Mouse (Mus musculus): ENCODE data around the gene Tapbpl.
A peak's percentile ranks its signal among the peaks of the same experiment; 100 is the strongest.
"Not testable (repeated sequence)": the region's sequence is repeated elsewhere in the genome, so short reads cannot be mapped to it uniquely, and the experiment has no call there.

Tapbpl gene

GRCm38 (mm10) chr6:125231117-125232044, at the start of gene Tapbpl:
Gene Tapbpl (minus strand): TSS chr6:125231860.
- peak; percentile 57 for DNase-seq (ENCODE audit: low spot score)

- DNase-seq (ENCODE audit: low spot score), result no peak
Observed at GRCm38 (mm10) chr6:125279729-125280128, 48.1 kb upstream of the Tapbpl start.

GRCm38 (mm10) chr6:125274841-125275563, 43.3 kb upstream of the Tapbpl start:
- no peak for DNase-seq (ENCODE audit: low spot score)

DNA sequence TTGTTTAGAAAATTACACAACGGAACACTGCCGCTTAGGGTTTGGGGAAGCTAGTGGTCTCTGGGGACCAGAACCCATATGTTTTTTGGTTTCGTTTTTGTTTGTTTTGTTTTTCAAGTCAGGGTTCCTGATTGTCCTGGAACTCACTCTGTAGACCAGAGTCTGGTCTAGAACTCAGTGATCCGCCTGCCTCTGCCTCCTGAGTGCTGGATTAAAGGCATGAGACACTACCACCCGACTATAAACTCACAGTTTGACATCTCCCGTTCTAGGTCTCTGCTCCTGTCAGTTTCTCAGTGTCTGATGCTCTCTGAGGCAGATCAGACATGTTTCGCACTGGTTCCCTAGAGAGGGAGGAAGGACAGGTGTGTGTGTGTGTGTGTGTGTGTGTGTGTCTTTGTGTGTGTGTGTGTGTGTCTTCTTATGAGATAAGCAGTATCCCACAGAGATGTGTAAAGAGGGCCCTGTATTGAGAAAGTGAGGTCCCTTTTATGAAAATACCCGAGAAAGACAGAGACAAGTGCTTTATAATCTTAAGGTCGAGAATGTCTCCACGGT, 40.6 kb upstream of the Tapbpl start:
- DNase-seq (ENCODE audit: low spot score), result no peak

- peak; percentile 96 for DNase-seq (ENCODE audit: low spot score)
Observed at GRCm38 (mm10) chr6:125271455-125272227, 40.0 kb upstream of the Tapbpl start.

GRCm38 (mm10) chr6:125268799-125269198, 37.1 kb upstream of the Tapbpl start:
- no peak for DNase-seq (ENCODE audit: low spot score)

DNA sequence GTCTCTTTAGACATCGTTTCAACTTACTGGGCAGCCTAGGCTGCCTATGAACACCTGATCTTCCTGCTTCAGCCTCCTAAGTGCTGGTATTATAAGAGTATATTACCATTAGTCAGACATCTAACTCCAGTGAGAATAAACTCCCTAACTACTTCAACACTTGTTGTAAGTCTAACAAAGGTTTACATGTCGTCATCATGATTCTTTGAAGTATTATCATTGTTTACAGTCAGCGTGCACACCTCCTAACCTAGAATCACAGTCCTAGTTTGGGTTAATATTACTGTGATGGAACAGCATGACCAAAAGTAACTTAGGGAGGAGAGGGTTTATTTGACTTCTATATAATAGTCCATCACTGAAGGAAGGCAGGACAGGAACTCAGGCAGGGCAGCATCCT, 35.8 kb upstream of the Tapbpl start:
- DNase-seq (ENCODE audit: low spot score), result no peak

DNA sequence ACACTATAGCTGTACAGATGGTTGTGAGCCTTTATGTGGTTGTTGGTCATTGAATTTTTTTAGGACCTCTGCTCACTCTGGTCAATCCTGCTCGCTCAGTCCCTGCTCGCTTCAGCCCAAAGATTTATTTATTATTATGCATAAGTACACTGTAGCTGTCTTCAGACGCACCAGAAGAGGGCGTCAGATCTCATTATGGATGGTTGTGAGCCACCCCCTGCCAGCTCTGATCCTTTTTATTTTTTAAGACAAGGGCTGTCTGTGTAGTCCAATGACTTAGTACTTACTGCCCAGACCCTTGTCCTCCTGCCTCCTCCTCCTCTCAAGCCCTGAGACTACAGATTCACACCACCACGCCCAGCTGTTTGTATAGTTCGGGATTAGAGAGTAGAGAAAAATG, 34.9 kb upstream of the Tapbpl start:
- not testable (repeated sequence) for DNase-seq (ENCODE audit: low spot score)

DNA sequence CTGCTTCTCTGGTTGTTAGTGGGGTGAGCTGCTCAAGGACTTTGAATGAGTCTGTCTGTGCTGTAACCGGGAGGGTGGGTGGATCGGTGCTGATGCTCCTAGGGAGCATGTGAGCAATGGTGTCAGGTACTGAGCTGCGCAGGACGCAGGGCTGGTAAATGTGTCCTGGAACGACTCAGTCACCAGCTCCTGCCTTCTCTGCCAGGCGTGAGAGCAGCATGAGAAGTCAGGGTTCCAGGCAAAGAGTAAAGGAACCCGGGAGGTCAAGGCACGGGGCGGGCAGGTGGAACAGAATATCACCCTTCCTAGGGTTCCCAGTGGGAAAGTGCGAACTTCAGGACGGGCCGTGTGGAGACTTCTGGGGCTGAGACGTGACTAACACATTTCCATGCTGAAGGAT, 34.4 kb upstream of the Tapbpl start:
- no peak for DNase-seq (ENCODE audit: low spot score)

GRCm38 (mm10) chr6:125265239-125265638, 33.6 kb upstream of the Tapbpl start:
- DNase-seq (ENCODE audit: low spot score), result no peak

DNA sequence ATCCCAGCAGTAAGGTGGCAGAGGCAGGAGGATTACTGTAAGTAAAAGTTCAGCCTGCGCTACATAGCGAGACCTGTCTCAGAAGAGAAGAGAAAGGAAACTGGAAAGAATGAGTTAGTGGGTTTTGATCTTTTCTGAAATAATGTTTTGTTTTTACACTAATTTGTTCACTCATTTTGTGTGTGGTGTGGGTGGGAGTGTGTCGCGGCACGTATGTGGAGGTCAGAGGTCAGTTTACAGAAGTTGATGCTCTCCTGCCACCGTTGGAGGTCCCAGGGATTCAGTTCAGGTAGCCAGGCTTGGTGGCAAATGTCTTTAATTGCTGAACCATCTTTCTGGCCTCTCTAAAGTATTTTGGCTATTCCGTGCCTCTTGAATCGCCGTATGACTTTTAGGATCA, 32.6 kb upstream of the Tapbpl start:
- no peak for DNase-seq (ENCODE audit: low spot score)

DNA sequence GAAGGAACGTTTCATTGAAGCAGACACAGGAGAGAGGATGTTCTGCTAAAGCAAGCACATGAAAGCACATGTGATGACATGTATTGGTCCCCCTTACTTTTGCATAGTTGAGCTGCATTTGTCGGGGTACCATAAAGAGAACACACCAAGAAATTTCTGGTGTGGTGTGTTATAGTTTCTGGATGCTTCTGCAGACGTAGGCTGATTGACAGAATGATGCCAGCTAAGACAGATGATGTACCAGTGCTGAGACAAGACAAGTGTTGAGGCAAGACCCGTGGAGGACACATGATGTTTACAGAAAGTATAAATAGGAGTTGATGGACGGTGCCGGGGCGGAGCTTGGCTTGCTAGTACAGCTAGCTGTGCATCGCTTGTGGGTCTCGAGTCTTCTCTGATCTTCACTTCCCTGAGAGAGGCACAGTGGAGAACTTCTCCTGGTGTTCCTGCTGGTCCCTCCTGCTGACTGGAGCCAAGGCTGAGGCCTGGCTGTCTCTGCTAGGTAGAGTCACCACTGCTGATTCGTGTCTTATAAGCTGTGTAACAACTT, 28.4 kb upstream of the Tapbpl start:
- DNase-seq (ENCODE audit: low spot score), result no peak

DNA sequence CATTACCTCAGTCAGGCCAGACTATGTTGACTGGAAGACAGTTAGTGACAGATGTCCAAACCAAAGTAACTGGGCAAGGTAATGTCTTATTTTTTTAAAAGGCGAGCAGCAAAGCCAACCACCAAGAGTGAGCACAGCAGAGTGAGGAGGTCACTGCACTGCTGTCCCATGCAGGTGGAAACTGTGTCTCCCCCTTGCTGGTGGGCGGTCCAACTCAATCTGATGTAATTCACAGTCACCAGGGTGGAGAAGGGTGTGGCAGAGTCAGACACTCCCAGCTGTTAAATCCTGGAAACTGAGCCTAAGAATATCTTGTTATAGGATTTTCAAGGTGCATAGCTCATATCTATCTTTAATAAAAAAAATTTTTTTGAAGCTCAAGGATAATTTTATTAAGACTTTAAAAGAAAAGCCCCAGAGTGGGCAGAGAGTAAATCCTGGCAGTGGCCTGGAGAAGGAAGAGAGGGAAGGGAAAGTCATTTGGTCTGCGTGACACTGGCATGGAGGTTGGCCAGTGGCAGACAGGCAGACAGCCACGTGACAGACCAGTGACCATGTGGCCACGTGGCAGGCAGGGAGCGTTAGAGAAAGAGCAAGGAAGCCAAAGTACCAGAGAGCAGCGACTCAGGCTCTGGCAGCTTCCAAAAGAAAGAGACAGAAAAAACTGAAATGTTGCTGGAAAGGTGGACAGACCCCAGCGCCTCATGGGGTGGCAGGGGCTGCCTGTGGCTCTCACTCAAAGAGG, 24.7 kb upstream of the Tapbpl start:
- DNase-seq (ENCODE audit: low spot score), result peak; percentile 57

DNA sequence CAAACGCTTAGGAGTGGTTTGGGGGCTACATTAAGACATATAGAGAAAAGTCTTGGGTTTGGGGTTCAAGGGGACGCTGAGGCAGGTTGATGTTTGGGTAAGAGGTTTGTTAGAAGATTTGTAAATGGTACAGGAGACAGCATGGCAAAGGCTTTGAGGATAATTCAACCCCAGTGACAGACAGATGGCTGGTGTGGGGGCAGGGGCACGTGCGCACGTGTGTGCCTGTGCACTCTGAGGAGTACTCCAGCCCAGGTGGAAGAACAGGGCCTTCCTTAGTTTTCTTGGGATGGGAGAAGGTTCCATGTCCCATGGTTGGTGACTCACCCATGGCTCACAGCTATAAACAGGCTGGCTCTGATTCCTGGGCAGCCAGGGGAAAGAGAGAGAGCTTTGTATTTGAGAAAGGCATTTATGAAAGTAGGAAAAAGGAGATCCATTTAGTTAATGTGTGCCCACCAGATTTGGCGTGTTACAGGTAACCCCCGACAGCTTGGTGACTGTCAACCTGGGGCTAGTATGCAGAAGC, 23.9 kb upstream of the Tapbpl start:
- DNase-seq (ENCODE audit: low spot score), result no peak

GRCm38 (mm10) chr6:125253863-125254715, 22.4 kb upstream of the Tapbpl start:
- peak; percentile 21 for DNase-seq (ENCODE audit: low spot score)

DNA sequence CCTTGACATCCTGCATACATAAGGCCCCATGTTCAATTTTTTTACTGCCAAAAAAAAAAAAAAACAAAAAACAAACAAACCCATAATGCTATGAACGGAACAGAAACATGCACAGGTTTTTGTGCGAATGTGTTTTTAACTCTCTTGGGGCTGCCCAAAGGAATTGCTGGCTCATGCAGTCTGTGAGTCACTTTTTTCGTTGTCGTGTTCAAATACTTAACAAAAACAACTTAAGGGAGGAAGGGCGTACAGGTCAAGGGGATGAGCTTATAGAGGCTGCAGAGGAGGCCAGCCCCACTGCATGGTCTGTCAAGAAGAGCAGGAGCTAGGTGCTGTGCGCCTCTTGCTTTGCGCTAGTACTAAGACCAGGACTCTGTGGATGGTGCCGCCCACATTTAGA, 21.1 kb upstream of the Tapbpl start:
- no peak for DNase-seq (ENCODE audit: low spot score)

- peak; percentile 26 for DNase-seq (ENCODE audit: low spot score)
Observed at GRCm38 (mm10) chr6:125252285-125252684, 20.6 kb upstream of the Tapbpl start.

DNA sequence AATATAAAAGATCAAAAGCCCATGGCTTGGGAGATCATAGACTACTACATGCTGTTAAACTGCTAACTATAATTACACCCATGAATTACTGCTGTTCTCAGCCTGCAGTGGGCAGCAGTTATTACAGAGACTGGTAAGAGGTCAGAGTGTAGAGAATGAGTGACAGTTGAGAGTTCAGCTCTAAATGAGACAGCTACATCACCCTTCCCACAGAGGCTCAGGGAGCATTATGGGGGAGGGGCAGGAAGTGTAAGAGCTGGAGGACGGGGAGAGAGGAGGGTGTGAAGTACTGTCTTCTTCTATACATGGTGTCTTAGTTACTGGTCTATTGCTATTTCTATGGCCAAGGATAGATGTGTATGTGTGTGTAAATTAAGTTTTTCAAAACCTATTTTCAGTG, 12.9 kb upstream of the Tapbpl start:
- DNase-seq (ENCODE audit: low spot score), result no peak

DNA sequence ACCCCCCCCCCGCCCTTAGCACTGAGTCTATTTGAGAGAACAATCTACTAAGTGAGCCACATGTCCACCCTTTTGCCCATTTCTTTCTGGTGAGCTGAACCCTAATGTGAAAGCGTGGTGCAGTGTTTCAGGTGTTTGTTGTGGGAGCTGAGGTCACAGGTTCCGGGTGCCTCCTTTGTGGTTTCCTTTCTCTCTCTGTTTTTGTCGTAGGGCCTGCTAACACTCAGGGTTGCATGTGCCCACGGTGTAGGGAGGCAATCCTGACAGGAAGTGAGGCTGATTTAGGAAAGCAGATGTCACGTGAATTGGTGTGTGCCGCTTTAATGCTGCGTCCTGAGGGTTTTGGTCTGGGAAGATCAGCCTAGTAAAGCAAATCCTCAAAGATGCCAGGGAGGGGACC, 9.9 kb upstream of the Tapbpl start:
- no peak for DNase-seq (ENCODE audit: low spot score)

- DNase-seq (ENCODE audit: low spot score), result no peak
Observed at GRCm38 (mm10) chr6:125240617-125241016, 9.0 kb upstream of the Tapbpl start.

Data from layer of hippocampus, adult 11-12 months (tissue).